Mouse (Mus musculus) spleen, postnatal 10 days (tissue): ENCODE measurements at regions not wholly inside any gene's neighbourhood (a gene's known extent, or its start where the extent isn't known, plus 50 kb on each side); places are given as distances from the start of the nearest gene placed in this dataset.

Experiments
- DNase-seq, 2 experiments: peaks; one replicate each; pipeline ENCODE4 v3.0.0; 2021 to 2022; ENCODE audit warnings: low spot score in 2 of 2

GRCm38 (mm10) chr12:35863141-35863540 lies 62.3 kb upstream of the Agr3 start:
- DNase-seq = no peak

DNA sequence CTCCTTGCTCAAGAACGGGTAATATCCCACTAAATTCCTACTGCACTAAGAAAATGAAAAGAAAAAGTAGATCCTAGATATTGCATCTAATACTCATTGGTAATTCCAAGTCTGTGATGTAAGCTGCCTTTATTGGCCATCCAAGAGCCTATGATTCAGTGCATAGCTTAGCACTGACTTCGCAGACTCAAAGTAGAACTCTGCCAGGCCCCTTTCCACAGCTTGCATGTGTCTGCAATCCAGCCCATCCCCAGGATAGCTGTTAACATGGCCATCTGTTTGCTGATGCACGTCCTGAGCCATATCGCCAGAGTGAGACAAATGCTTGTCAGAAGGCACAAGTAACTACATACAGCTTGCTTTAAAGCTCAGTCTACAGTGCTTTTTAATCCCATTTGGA lies 72.3 kb upstream of the Agr3 start:
- DNase-seq = no peak

- DNase-seq = no peak
Measured at GRCm38 (mm10) chr12:35846905-35847610, 78.4 kb upstream of the Agr3 start.

GRCm38 (mm10) chr12:35836946-35837345 lies 88.5 kb upstream of the Agr3 start:
- no peak for DNase-seq

GRCm38 (mm10) chr12:35833285-35833684 lies 92.1 kb upstream of the Agr3 start:
- DNase-seq = no peak

GRCm38 (mm10) chr12:35831922-35832512 lies 93.4 kb upstream of the Agr3 start:
- DNase-seq = no peak

- DNase-seq = peak in 1 of 2 experiments; percentile 22
Measured at GRCm38 (mm10) chr12:35831268-35831667, 94.2 kb upstream of the Agr3 start.

- DNase-seq = no peak
Measured at GRCm38 (mm10) chr12:35827797-35828196, 97.6 kb upstream of the Agr3 start.

GRCm38 (mm10) chr12:35826990-35827389 lies 98.4 kb upstream of the Agr3 start:
- DNase-seq = no peak

DNA sequence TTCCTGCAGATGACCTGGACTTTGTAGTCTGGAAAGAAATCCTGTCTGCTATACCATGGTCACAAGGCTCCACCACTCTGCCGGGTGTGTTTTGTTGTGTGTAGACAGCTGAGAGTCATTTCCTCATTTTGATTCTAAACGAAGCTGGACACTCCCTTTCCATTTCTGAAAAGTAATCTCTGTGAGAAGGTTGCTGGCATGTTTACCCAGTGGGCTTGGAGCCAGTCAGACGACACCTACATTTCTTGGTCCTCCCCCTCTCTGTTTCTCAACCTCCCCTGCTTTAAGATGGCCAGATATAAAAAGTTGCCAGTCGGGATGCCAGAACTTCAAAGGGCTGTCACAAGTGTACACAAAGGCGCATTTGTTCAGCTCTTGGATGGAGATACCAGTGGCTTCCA lies 100.8 kb upstream of the Agr3 start:
- no peak for DNase-seq

GRCm38 (mm10) chr12:35799261-35799660 lies 126.2 kb upstream of the Agr3 start:
- DNase-seq = peak in 1 of 2 experiments; percentile 39

- no peak for DNase-seq
Measured at GRCm38 (mm10) chr12:35775396-35775795, 150.0 kb upstream of the Agr3 start.

DNA sequence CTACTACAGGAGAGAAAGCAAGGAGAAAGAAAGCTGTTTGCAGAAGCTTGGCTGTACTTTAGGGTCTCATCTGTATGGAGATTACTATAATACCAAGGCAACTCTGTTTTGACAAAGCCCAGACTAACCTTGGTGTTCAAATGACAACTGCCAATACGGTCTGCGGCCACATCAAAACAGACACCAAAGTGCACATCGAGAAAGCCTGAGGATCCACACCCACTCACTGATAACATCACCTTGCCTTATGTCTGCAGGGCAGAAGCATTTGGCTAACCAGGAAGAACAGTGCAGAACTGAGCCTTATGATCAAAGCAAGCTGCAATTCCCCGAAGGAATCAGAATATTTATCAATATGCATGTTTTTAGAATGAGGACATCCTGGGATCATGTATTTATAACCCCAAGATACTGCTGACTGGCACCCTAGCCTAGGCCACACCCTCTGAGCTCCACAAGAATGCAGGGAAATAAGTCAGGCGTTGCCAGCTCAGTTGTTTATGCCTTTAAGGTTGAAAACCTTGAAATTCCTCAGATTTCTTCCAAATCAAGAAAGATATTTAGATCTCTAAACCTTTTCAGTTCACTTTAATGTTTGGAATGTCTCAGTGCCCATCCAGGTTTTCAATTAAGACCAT lies 154.9 kb upstream of the Agr3 start:
- no peak for DNase-seq

- no peak for DNase-seq
Measured at GRCm38 (mm10) chr12:35758916-35759315, 166.5 kb upstream of the Agr3 start.

DNA sequence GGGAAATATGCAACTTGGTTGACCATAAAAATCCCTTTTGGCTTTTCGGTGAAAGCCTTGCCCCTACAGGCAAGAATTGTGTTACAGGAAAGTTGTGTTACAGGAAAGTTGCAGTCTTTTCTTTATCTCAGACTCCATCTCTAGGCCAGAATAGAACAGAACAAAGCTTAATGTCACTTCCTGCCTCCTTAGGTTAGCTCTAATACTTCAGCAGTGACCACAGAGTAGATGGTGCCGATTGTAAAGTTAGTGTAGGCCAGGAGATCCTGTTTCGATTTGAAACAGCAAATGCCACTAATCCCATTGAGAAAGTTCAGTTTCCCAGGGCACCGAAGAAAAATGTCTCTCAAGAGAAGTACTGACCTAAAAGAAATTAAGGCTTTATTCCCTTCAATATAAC lies 170.3 kb upstream of the Agr3 start:
- no peak for DNase-seq

- DNase-seq = no peak
Measured at GRCm38 (mm10) chr12:35747997-35748396, 177.4 kb upstream of the Agr3 start.

- no peak for DNase-seq
Measured at GRCm38 (mm10) chr12:35746691-35747299, 178.6 kb upstream of the Agr3 start.

- no peak for DNase-seq
Measured at GRCm38 (mm10) chr12:35742729-35743128, 182.7 kb upstream of the Agr3 start.

- no peak for DNase-seq
Measured at GRCm38 (mm10) chr12:35736427-35736826, 189.0 kb upstream of the Agr3 start.

GRCm38 (mm10) chr12:35735002-35735401 lies 190.4 kb upstream of the Agr3 start:
- no peak for DNase-seq

- no peak for DNase-seq
Measured at GRCm38 (mm10) chr12:35734371-35734770, 191.0 kb upstream of the Agr3 start.

DNA sequence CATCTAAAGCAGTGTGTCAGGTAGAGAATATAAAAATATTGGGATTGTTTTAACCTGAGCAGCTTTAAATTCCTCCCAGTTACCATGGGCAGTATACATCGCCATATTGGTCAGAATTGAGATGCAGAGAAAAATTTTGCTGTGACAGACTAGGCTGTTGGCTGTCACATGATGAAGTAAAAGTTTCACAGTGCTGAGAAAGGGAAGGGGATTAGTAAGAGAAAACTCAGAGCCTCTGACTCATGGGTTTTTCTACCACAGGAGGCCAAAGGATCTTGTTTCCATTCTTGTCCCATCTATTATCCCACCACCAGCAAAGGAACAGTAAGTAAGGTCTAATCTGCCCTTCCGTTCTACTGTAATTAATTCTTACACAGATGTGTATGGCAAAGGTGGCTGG lies 191.8 kb upstream of the Agr3 start:
- no peak for DNase-seq

- DNase-seq = no peak
Measured at GRCm38 (mm10) chr12:35725910-35726309, 191.1 kb upstream of the Ahr start.
